Mouse (Mus musculus) megakaryocyte progenitor cell, adult 5-6 weeks (primary cell): ENCODE results near the gene Mpp1. TPM values are rescaled to one million over a fixed set of nuclear protein-coding genes. Genes with fewer than 3 reads are reported as not detected.

ENCODE experiments used
- ATAC-seq: replicated peaks from 2 replicates; pipeline ENCODE4 v1.8.0; 2016; ENCODE audit warnings: mild to moderate bottlenecking, moderate TSS enrichment, inconsistent platforms; ENCODE audit not compliant: poor library complexity
- total RNA-seq, 2 experiments: library from RNA; stranded (forward) in 1 of 2; stranded (reverse) in 1 of 2; fragments of 157-497, 149-512 nt in 1 of 2; fragments of 200-1000 nt in 1 of 2; gene quantifications; 2 replicates each; pipeline versions ENCODE4 v1.2.3 to v1.2.4; 2015 to 2017

Mpp1 gene
- total RNA-seq, 2 experiments from 2014 or later: 62.3 to 69.3 TPM

GRCm38 (mm10) chrX:75084774-75085508, 45.9 kb downstream of the Mpp1 start, which contains the start of gene Gab3:
TSS of gene Gab3 (minus strand) at chrX:75085458.
- peak; percentile 95 for ATAC-seq

DNA sequence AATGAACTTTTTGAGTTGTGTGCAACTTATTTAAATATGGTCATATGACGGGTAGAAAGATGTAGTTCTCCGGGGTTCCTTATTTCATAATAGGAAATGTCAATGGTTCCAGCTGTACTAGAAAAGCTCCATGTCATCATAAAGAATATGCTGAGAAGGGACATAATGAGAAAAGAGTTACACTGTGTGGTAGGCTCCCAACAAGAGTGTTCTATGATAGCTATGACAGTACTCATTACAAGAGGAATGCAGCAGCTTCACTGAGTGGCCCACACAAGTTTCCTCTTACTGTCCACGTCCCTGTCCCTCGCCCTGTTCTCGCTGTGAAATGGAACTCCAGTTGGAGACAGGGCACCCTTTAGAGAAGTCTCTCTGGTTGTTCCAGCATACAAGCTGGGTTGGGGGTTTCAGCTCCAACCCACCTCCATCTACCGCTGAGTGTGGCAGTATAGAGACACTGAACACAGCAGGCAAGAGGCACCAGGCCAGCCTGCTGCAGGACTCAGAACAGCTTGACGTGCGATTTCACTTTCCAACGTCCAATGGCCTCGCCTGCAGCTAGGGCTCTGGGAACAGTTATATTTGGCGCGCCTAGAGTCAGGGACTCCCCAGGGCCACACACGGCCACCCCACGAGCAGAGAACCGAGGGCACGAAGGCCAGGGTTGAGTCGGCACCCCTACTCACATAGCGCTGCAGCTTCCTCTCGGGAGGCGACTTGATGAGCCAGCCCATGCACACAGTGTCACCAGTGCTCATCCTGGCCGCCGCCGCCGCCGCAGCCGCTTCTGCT, 46.6 kb downstream of the Mpp1 start:
- peak; percentile 59 for ATAC-seq

DNA sequence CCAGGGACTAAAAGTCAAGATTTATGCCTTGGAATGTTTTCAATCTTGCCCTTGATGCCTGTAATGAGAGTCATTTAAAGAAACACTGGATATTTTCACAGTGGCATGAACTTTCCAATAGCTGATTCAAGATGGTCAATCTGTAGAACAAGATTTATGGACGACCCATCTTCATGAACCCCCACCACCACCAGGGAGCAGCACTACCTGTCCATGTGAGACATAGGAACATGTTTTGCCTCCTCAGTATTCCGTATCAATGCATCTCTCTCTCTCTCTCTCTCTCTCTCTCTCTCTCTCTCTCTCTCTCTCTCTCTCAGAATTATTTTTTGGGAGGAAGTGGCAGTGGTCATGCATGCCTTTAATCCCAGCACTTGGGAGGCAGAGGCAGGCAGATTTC, 48.5 kb downstream of the Mpp1 start:
- ATAC-seq: peak; percentile 51

Other genes starting within 250 kb of the Mpp1 start
- 3.4 and 4.1 TPM in 2 replicates for gene Gab3, start 45.6 kb downstream of the Mpp1 start, total RNA-seq (2015)
- gene Gab3, start 45.6 kb downstream of the Mpp1 start, total RNA-seq (2017): 2.0 and 2.5 TPM in 2 replicates
- gene Dkc1, start 35.2 kb downstream of the Mpp1 start, total RNA-seq (2015): 209 and 242 TPM in 2 replicates
- gene Dkc1, start 35.2 kb downstream of the Mpp1 start, total RNA-seq (2017): 378 and 464 TPM in 2 replicates
- gene Smim9, start 32.8 kb upstream of the Mpp1 start, total RNA-seq (2015): not detected in 2 replicates
- not detected in 2 replicates for gene Smim9, start 32.8 kb upstream of the Mpp1 start, total RNA-seq (2017)